Mouse (Mus musculus) brain, embryonic 14.5 days (tissue): Measurements from ENCODE around the gene Lef1.

Experiments
- CTCF ChIP-seq: fragments of 200-500 bp; IDR thresholded peaks from 2 replicates; pipeline ENCODE4 v1.5.1; 2012; ENCODE audit warnings: inconsistent platforms, mild to moderate bottlenecking, moderate library complexity, borderline replicate concordance; ENCODE audit not compliant: insufficient read depth, insufficient read length; ENCODE audit errors: extremely low read depth
- POLR2A ChIP-seq: fragments of 200-500 bp; IDR thresholded peaks from 2 replicates; pipeline ENCODE4 v1.6.1; 2012; ENCODE audit warnings: mild to moderate bottlenecking, inconsistent platforms, borderline replicate concordance; ENCODE audit not compliant: poor library complexity, insufficient read depth, insufficient read length, severe bottlenecking; ENCODE audit errors: extremely low read depth

GRCm38 (mm10) chr3:131117883-131118282, 7.6 kb downstream of the Lef1 start:
- no peak for TF ChIP-seq CTCF
- TF ChIP-seq POLR2A, result no peak
